Mouse (Mus musculus) c-Kit-positive CD71-positive TER-119-positive erythroid progenitor cells, embryonic 14.5 days (primary cell): ENCODE data around the gene Ifi27l2b.
A peak's percentile ranks its signal among the peaks of the same experiment; 100 is the strongest.

ENCODE experiments used
- DNase-seq: peaks from one replicate; pipeline ENCODE4 v3.0.0-alpha.2; 2013; ENCODE audit warnings: low spot score

Gene Ifi27l2b

GRCm38 (mm10) chr12:103434861-103435260 lies 22.2 kb downstream of the Ifi27l2b start:
- no peak for DNase-seq

DNA sequence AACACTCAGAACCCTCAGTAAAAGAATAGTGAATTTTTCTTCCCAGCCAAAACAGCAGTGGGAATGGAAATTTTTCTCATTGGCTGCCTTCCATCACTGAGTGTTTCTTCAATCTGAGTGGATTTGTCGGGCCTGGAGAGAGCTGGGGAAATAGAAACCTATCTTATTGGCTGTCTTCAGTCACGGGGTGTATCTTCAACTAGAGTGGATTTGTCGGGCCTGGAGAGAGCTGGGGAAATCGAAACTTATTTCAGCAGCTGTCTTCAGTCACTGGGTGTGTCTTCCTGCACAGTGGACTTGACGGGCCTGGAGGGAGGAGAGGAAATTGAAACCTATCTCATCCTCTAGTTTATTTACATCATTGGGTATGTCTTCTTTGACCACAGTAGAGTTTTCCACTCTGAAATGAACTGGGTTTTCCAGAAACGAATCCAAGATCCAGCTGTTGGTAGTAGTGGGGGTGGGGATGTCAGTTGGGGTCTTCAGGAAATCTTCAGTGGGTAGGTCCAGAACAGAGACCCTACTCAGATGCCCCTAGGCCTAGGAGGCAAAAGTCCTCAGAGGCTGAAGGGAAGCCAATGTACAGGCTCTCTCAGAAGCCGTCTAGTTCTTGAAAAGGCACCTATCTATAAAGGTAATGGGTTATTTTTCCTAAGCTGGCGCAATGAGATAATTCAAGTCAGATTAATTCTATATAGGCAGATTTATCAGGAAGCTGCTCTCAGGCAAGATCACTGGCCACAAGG lies 22.9 kb downstream of the Ifi27l2b start, which contains the start of gene Ifi27:
Gene Ifi27, plus strand, starts transcription at position 226 of the 746 bp plus-strand sequence.
- no peak for DNase-seq

- DNase-seq = no peak
These were observed 23.6 kb downstream of the Ifi27l2b start for GRCm38 (mm10) chr12:103433430-103433829.

- DNase-seq = no peak
These were observed 30.3 kb downstream of the Ifi27l2b start for GRCm38 (mm10) chr12:103426710-103427109.

- DNase-seq = peak; percentile 97
These were observed 31.1 kb downstream of the Ifi27l2b start, which contains the start of gene Ddx24 for GRCm38 (mm10) chr12:103425729-103426470. Gene Ddx24 (minus strand): TSS chr12:103425830.

DNA sequence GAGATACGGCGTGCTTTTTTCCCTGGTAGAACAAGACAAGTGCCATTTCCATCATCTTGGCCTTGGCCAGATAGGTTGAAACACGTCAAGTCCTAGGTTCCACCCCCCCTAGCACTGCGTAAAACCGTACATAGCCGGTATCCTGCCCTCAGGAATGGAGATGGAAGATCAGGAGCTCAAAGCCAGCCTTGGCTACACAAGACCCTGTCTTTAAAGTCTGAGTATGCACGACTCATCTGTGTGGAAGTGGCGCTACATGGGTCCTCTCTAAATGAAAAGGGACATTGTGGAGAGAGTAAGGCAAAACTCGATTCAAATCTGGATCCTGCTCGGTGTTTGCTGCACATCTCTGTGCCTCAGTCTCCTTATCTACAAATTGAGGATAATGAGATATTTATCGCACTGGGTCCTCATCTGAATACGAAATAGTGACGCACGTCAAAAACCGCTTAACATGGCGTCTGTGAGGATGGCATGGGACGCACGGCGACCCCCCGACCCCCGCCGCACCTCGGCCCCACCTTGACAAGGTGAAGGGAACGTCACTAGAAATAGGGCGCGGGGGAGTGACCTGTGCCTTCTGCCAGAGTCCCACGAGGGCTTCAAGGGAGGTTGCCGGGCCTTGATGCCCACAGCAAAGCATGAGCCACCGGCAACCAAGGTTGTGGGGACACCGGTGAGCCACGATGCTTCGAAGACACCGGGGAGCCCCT lies 31.9 kb downstream of the Ifi27l2b start:
- DNase-seq = no peak

DNA sequence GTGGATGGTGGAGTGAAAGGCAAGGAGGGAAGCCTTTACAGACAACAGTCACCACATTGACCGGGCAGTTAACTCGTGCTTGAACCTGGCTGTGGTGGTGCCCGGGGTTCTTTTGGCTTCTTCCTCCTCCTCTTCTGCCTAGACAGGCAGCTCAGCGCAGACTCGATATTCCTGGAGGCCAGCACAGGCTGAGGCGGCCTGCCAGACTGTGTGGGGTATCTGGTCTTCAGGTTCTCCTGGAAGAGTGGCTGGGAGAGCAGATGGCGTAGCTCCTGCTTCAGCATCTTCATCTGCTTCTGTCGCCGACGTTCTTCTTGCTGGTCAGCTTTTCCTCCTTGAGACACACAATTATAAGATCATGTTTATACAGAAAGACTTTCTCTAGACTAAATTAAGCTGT lies 48.9 kb downstream of the Ifi27l2b start:
- no peak for DNase-seq

- no peak for DNase-seq
These were observed 49.3 kb downstream of the Ifi27l2b start, which contains the start of gene 9330161L09Rik for GRCm38 (mm10) chr12:103407720-103408119. Gene 9330161L09Rik (minus strand): TSS chr12:103407820.

DNA sequence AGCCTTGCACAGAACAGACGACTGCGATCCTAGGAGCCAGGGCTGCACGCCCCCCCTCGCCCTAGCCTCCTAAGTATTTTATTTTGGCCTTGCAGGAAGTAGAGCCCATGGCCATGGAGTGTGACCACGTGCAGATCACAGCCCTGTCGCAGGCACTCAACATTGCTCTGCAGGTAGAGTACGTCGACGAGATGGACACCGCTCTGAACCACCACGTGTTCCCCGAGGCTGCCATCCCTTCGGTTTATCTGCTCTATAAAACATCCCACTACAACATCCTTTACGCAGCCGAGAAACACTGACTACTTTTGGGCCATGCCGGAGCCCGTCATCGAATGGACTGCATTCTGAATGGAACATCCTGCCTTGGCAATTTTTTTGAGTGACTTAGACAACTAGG lies 52.9 kb downstream of the Ifi27l2b start:
- DNase-seq = no peak
